Mouse (Mus musculus): ENCODE measurements around the gene Alg14. TPM values are rescaled to one million over a fixed set of nuclear protein-coding genes. Genes with fewer than 3 reads are reported as not detected.

Gene Alg14
- polyA plus RNA-seq, 1 experiment from 2014 or later = 33.5 TPM

- WGBS = 94% methylated on average over 6 of the region's 6 CpGs
- Histone ChIP-seq H3K4me3 (no peak overlapping the region), H3K27me3 (replicated peaks) (no peaks in the 10 kb centered on the region), H3K27ac (no peak overlapping the region), H3K36me3 (peaks cover 12% of the 10 kb centered on the region; the same call in 1 of the 2 replicates), H3K9me3 (no peaks in the 10 kb centered on the region), H3K9ac (no peak overlapping the region), H3K4me2 (replicated peaks) (no peak overlapping the region), H3K4me1 (no peaks in the 10 kb centered on the region)
- no peak for ATAC-seq (ENCODE audit: low FRiP score, low read depth)
Observed at GRCm38 (mm10) chr3:121319906-121320305, 28.3 kb downstream of the Alg14 start.

- peaks cover 12% of the 10 kb centered on the region; the same call in 1 of the 2 replicates for H3K36me3 ChIP-seq
- no peak overlapping the region for H3K4me2 ChIP-seq (replicated peaks)
- H3K4me3 ChIP-seq = no peak overlapping the region
- WGBS = 82% methylated on average over 1 of the region's 1 CpGs
- H3K27ac ChIP-seq = no peak overlapping the region
- no peaks in the 10 kb centered on the region for H3K4me1 ChIP-seq
- H3K27me3 ChIP-seq (replicated peaks) = no peaks in the 10 kb centered on the region
- no peak overlapping the region for H3K9ac ChIP-seq
- ATAC-seq (ENCODE audit: low FRiP score, low read depth) = no peak
- H3K9me3 ChIP-seq = no peaks in the 10 kb centered on the region
Observed at GRCm38 (mm10) chr3:121320896-121321295, 29.3 kb downstream of the Alg14 start.

- no peaks in the 10 kb centered on the region for H3K4me1 ChIP-seq
- 95% methylated on average over 15 of the region's 15 CpGs for WGBS
- peaks cover 12% of the 10 kb centered on the region; the same call in 1 of the 2 replicates for H3K36me3 ChIP-seq
- no peaks in the 10 kb centered on the region for H3K9me3 ChIP-seq
- no peak overlapping the region for H3K27ac ChIP-seq
- H3K27me3 ChIP-seq (replicated peaks) = no peaks in the 10 kb centered on the region
- no peak overlapping the region for H3K4me3 ChIP-seq
- H3K4me2 ChIP-seq (replicated peaks) = no peak overlapping the region
- H3K9ac ChIP-seq = no peak overlapping the region
- no peak for ATAC-seq (ENCODE audit: low FRiP score, low read depth)
Observed at GRCm38 (mm10) chr3:121323371-121323770, 31.8 kb downstream of the Alg14 start.

- H3K9ac ChIP-seq = no peak overlapping the region
- H3K4me1 ChIP-seq = no peaks in the 10 kb centered on the region
- no peak overlapping the region for H3K27ac ChIP-seq
- H3K9me3 ChIP-seq = no peaks in the 10 kb centered on the region
- 88% methylated on average over 5 of the region's 5 CpGs for WGBS
- H3K4me3 ChIP-seq = no peak overlapping the region
- H3K4me2 ChIP-seq (replicated peaks) = no peak overlapping the region
- peaks cover 9% of the 10 kb centered on the region; the same call in 1 of the 2 replicates for H3K36me3 ChIP-seq
- no peak for ATAC-seq (ENCODE audit: low FRiP score, low read depth)
- no peaks in the 10 kb centered on the region for H3K27me3 ChIP-seq (replicated peaks)
Observed at GRCm38 (mm10) chr3:121327406-121327805, 35.8 kb downstream of the Alg14 start.

- no peak overlapping the region for H3K4me2 ChIP-seq (replicated peaks)
Observed at GRCm38 (mm10) chr3:121329647-121330046, 38.1 kb downstream of the Alg14 start.

GRCm38 (mm10) chr3:121330244-121330646, 38.7 kb downstream of the Alg14 start:
- 86% methylated on average over 7 of the region's 7 CpGs for WGBS
- H3K9ac ChIP-seq = no peak overlapping the region
- no peak overlapping the region for H3K27ac ChIP-seq
- H3K4me2 ChIP-seq (replicated peaks) = no peak overlapping the region
- no peak overlapping the region for H3K4me3 ChIP-seq
- H3K27me3 ChIP-seq (replicated peaks) = no peaks in the 10 kb centered on the region
- no peak for ATAC-seq (ENCODE audit: low FRiP score, low read depth)
- H3K9me3 ChIP-seq = no peaks in the 10 kb centered on the region
- no peaks in the 10 kb centered on the region for H3K4me1 ChIP-seq
- H3K36me3 ChIP-seq = no peaks in the 10 kb centered on the region

More at GRCm38 (mm10) chr3:121329647-121330046, 38.1 kb downstream of the Alg14 start:
- 82% methylated on average over 10 of the region's 10 CpGs for WGBS
- H3K27me3 ChIP-seq (replicated peaks) = no peaks in the 10 kb centered on the region
- no peak for ATAC-seq (ENCODE audit: low FRiP score, low read depth)
- no peaks in the 10 kb centered on the region for H3K9me3 ChIP-seq
- H3K9ac ChIP-seq = no peak overlapping the region
- no peak overlapping the region for H3K27ac ChIP-seq
- H3K4me3 ChIP-seq = no peak overlapping the region
- no peaks in the 10 kb centered on the region for H3K4me1 ChIP-seq
- H3K36me3 ChIP-seq = no peaks in the 10 kb centered on the region

- no peaks in the 10 kb centered on the region for H3K9me3 ChIP-seq
- no peak overlapping the region for H3K4me2 ChIP-seq (replicated peaks)
- WGBS = 90% methylated on average over 6 of the region's 6 CpGs
- no peak overlapping the region for H3K9ac ChIP-seq
- no peaks in the 10 kb centered on the region for H3K27me3 ChIP-seq (replicated peaks)
- H3K4me1 ChIP-seq = peaks cover 5% of the 10 kb centered on the region; the same call in 1 of the 2 replicates
- ATAC-seq (ENCODE audit: low FRiP score, low read depth) = no peak
- H3K4me3 ChIP-seq = no peak overlapping the region
- no peak overlapping the region for H3K27ac ChIP-seq
- no peaks in the 10 kb centered on the region for H3K36me3 ChIP-seq
Observed at GRCm38 (mm10) chr3:121336234-121336890, 44.8 kb downstream of the Alg14 start.

DNA sequence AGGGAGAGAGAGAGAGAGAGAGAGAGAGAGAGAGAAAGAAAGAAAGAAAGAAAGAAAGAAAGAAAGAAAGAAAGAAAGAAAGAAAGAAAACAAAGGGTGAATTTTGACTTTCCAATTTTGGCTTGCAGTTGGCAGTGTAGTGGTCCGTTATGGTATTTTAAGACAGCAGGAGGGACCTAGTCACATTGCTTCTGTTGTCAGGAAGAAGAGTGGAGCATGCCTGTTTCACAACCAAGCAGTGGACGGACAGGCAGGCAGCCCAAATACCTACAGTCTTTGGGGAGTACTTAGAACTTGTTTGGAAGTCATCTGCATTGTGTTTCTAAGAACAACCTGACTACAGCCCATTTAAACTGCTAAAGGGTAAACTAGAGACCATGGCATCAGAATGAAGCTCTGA, 47.1 kb downstream of the Alg14 start:
- ATAC-seq (ENCODE audit: low FRiP score, low read depth) = no peak

GRCm38 (mm10) chr3:121340321-121340761, 48.8 kb downstream of the Alg14 start:
- H3K9me3 ChIP-seq = no peaks in the 10 kb centered on the region
- H3K27ac ChIP-seq = no peak overlapping the region
- peaks cover 14% of the 10 kb centered on the region; the same call in 1 of the 2 replicates for H3K4me1 ChIP-seq
- 70% methylated on average over 7 of the region's 7 CpGs for WGBS
- H3K9ac ChIP-seq = no peak overlapping the region
- ATAC-seq (ENCODE audit: low FRiP score, low read depth) = no peak
- no peaks in the 10 kb centered on the region for H3K36me3 ChIP-seq
- no peaks in the 10 kb centered on the region for H3K27me3 ChIP-seq (replicated peaks)
- H3K4me3 ChIP-seq = no peak overlapping the region
- H3K4me2 ChIP-seq (replicated peaks) = no peak overlapping the region

More for the DNA sequence above, 47.1 kb downstream of the Alg14 start:
- Histone ChIP-seq H3K9me3 (no peaks in the 10 kb centered on the region), H3K9ac (no peak overlapping the region), H3K36me3 (no peaks in the 10 kb centered on the region), H3K27me3 (replicated peaks) (no peaks in the 10 kb centered on the region), H3K27ac (no peak overlapping the region), H3K4me2 (replicated peaks) (no peak overlapping the region), H3K4me3 (no peak overlapping the region), H3K4me1 (peaks cover 5% of the 10 kb centered on the region; the same call in 1 of the 2 replicates)
- 32% methylated on average over 2 of the region's 2 CpGs for WGBS

DNA sequence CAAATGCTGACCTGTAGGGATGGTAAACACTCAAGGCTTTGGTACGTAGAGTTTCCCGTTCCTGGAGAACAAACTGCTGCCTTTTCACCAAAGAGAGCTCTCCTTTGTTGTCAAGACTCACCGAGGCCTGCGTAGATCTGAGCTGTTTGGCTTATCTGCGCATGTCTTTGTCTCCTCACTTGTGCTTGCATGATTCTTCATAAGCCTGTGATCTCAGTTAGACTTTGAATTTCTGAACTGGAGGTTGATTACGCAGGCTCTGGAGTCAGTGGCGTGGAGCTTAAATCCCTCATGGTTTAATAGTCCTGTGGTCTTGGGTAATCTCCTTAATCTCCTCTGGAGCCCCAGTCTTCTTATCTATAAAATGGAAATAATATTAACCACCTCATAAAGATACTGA, 51.7 kb downstream of the Alg14 start:
- Histone ChIP-seq H3K27ac (no peak overlapping the region), H3K4me2 (replicated peaks) (no peak overlapping the region), H3K4me1 (peaks cover 21% of the 10 kb centered on the region), H3K36me3 (no peaks in the 10 kb centered on the region), H3K9me3 (no peaks in the 10 kb centered on the region), H3K4me3 (no peak overlapping the region), H3K9ac (no peak overlapping the region), H3K27me3 (replicated peaks) (no peaks in the 10 kb centered on the region)
- no peak for ATAC-seq (ENCODE audit: low FRiP score, low read depth)
- WGBS = 96% methylated on average over 7 of the region's 7 CpGs

- Histone ChIP-seq H3K4me2 (replicated peaks) (no peak overlapping the region), H3K27ac (no peak overlapping the region)
Observed at GRCm38 (mm10) chr3:121344056-121344945, 52.7 kb downstream of the Alg14 start.

GRCm38 (mm10) chr3:121344951-121345642, 53.5 kb downstream of the Alg14 start:
- no peaks in the 10 kb centered on the region for H3K9me3 ChIP-seq
- H3K27me3 ChIP-seq (replicated peaks) = no peaks in the 10 kb centered on the region
- H3K36me3 ChIP-seq = no peaks in the 10 kb centered on the region
- no peak overlapping the region for H3K27ac ChIP-seq
- no peak overlapping the region for H3K9ac ChIP-seq
- H3K4me3 ChIP-seq = no peak overlapping the region
- peaks cover 36% of the 10 kb centered on the region for H3K4me1 ChIP-seq
- no peak overlapping the region for H3K4me2 ChIP-seq (replicated peaks)
- 46% methylated on average over 11 of the region's 11 CpGs for WGBS
- no peak for ATAC-seq (ENCODE audit: low FRiP score, low read depth)

More at GRCm38 (mm10) chr3:121344056-121344945, 52.7 kb downstream of the Alg14 start:
- Histone ChIP-seq H3K4me3 (no peak overlapping the region), H3K4me1 (peaks cover 31% of the 10 kb centered on the region), H3K27me3 (replicated peaks) (no peaks in the 10 kb centered on the region), H3K9me3 (no peaks in the 10 kb centered on the region), H3K36me3 (no peaks in the 10 kb centered on the region), H3K9ac (no peak overlapping the region)
- 48% methylated on average over 8 of the region's 8 CpGs for WGBS
- no peak for ATAC-seq (ENCODE audit: low FRiP score, low read depth)
